Mouse (Mus musculus) brain, adult 2 months (tissue): ENCODE measurements at regions not wholly inside any gene's neighbourhood (a gene's known extent, or its start where the extent isn't known, plus 50 kb on each side); places are given as distances from the start of the nearest gene placed in this dataset.
"Not testable (repeated sequence)": the region's sequence is repeated elsewhere in the genome, so short reads cannot be mapped to it uniquely, and the experiment has no call there.

Source experiments
- DNase-seq: peaks from one replicate; pipeline ENCODE4 v3.0.0; 2011; ENCODE audit warnings: low read depth, low spot score

DNA sequence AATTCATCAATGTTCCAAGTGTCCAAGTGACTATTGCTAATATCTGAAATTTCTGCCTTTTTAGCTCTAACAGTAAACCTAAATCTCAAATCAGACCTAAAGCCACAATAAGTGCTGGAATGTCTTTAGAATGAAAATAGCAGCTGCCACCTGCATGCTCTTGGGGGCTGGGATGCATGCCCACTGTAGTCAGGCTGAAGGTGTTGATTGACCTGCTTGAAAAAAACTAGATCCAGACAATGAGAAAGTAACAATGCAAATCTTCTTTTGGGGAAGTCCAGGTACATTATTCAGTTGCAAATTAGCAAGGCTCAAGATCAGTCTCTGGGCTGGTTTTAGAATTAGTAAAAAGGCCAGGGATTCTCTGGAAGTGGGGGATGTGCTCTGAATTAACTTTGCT lies 1759.9 kb upstream of the Slc39a10 start:
- not testable (repeated sequence) for DNase-seq

DNA sequence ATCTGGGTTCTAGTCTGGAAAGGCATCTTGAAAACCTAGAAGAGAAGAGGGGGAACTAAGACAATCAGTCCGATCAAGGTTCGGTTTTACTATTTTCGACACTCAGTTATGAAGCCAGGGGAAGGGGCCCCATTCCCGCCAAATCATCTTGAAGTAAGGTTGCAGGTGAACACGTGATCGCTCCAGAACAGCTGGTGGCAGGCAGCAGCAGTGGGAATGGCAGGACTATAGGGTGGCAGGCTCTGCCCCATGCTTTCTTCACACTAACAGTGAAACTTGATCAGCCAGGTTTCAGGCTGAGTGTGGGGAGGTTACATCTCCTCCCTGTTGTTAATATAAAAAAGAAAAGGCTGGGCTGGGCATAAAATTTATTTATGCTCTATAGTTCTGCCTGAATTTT lies 1758.7 kb upstream of the Slc39a10 start:
- DNase-seq = no peak

DNA sequence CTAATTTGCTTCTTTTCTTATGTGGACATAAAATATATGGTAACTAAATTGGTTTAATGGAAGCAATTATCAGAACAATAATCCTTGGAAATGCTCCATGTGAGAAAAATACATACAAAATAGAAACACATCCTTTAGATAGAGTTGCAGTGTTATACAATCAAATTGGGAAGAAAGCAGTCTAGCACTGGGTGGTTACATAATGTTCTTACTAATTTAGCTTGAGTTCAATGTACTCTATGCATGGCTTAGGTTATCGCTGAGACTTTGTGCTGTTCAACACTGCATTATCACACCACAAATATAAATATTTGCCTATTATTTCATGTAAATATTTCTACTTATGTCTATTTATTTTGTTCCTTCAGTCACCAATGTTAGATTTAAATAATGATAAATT lies 1724.5 kb upstream of the Slc39a10 start:
- peak; percentile 9 for DNase-seq

DNA sequence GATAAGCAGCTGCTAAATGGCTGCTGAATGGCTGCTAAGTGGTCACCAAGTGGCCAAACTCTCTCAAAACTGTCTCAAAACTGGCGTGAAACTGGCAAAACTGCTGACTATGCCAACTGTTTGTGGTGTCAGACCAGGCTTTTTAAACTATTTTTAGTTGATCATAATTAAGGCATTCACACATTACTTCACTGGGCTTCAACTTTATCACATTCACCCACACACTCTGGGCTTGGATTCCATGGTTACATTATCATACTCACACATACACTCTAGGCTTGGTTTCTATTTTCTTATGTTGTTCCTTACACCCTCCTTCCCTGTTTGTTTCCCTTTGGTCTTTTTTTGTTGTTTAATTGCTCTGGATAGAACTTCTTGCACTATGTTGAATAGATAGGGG lies 1716.4 kb upstream of the Slc39a10 start:
- peak; percentile 75 for DNase-seq
